Mouse (Mus musculus): ENCODE data around the gene Thbs4.

- no peak for TF ChIP-seq CTCF (IDR thresholded peaks at IDR 0.05; ENCODE audit: low read depth)
- no peak for TF ChIP-seq EP300 (IDR thresholded peaks at IDR 0.05; ENCODE audit: low read depth)
Observed at GRCm38 (mm10) chr13:92757972-92758585, 36.5 kb downstream of the Thbs4 start.

Data from liver, embryonic 14.5 days (tissue).